8 mouse cellular contexts compared by ENCODE assay signal in genomic region chr7:113609027-113609705, GRCm38 (mm10).
DNase-seq lines count a peak whose midpoint lies in the region; ATAC-seq and TF ChIP-seq lines count a peak whose summit lies in the region.

No protein-coding gene starts in this region.

- no peak for ATAC-seq in Patski
- ATAC-seq in hematopoietic stem cell, adult 5-6 weeks (replicated peaks in 1 of 2; ENCODE audit: insufficient read depth in 1 of 2, low FRiP score in 2 of 2, low TSS enrichment in 1 of 2, low read depth in 1 of 2, poor library complexity in 2 of 2, severe bottlenecking in 2 of 2) = peak; percentile 31 to 43; a peak in 2 of 4 replicates

- H3K4me3 ChIP-seq in layer of hippocampus, adult 2 months = no peak overlapping the region

- no peaks in the 10 kb centered on the region for H3K27me3 ChIP-seq in Patski

- peak; percentile 32 to 48 for DNase-seq in B cell, adult 2 months
- no peak for DNase-seq in Patski (ENCODE audit: low read depth, low spot score)
- peak; percentile 58 for DNase-seq in embryo, embryonic 11.5 days (ENCODE audit: low read depth, low spot score)
- DNase-seq in layer of hippocampus, adult 2 months (ENCODE audit: low spot score in 2 of 2) = peak; percentile 65 to 70
- peak; percentile 71 for DNase-seq in lung, postnatal 36 days
- DNase-seq in right cerebral cortex, postnatal 25 days = peak; percentile 47
- no peak for DNase-seq in urinary bladder, adult 2 months (ENCODE audit: low spot score)

- POLR2A ChIA-PET in Patski (lab: Charles Lee) = interaction anchor here (0.6 to 0.7 kb wide), 2 partner anchors 136 to 144 kb away, joined by 3 read pairs; no protein-coding TSS in a partner anchor

- peak; percentile 77 for TF ChIP-seq CTCF in Patski (IDR thresholded peaks at IDR 0.05)
- TF ChIP-seq CTCF in layer of hippocampus, adult 2 months (conservative IDR thresholded peaks at IDR 0.05) = peak; percentile 74

- CTCF ChIA-PET in Patski (lab: Charles Lee) = interaction anchor here (0.7 to 1.2 kb wide), 14 partner anchors 8 to 401 kb away, joined by 3 to 6 read pairs (median 3); no protein-coding TSS in a partner anchor

- peak overlapping the region; percentile 73 for H3K27ac ChIP-seq in layer of hippocampus, adult 2 months

- in situ Hi-C loops in Patski (cut with MboI; ENCODE audit: low pct_unique_long_range_greater_than_20kb) = no loop called here

Comparison
In these comparisons a context has a peak if more than half of its experiments do, and no peak if none do; other contexts are left out.
1. DNase-seq: peak in B cell, adult 2 months (2 of 2), embryo, embryonic 11.5 days (single experiment), layer of hippocampus, adult 2 months (2 of 2), lung, postnatal 36 days (single experiment) and right cerebral cortex, postnatal 25 days (single experiment); none in Patski (single experiment) and urinary bladder, adult 2 months (single experiment).